Mouse (Mus musculus) MEL (cell line): ENCODE data around the gene Eomes.

Experiments used
- GABPA ChIP-seq: IDR thresholded peaks from 2 replicates; pipeline ENCODE4 v1.6.1; 2012; ENCODE audit warnings: low read depth, mild to moderate bottlenecking, inconsistent platforms, low read length, improper control_type of control experiment, moderate library complexity
- GATA1 ChIP-seq: IDR thresholded peaks from 2 replicates; pipeline ENCODE4 v1.6.1; 2011; ENCODE audit warnings: low read depth, low read length, improper control_type of control experiment
- HCFC1 ChIP-seq: IDR thresholded peaks from 2 replicates; pipeline ENCODE4 v1.6.1; 2012; ENCODE audit warnings: low read depth, mild to moderate bottlenecking, inconsistent platforms, low read length, improper control_type of control experiment, moderate library complexity
- JUND ChIP-seq: IDR thresholded peaks from 2 replicates; pipeline ENCODE4 v1.6.1; 2011; ENCODE audit warnings: low read depth, mild to moderate bottlenecking, improper control_type of control experiment, low read length
- POLR2A ChIP-seq, 2 experiments: IDR thresholded peaks; 2 replicates each; pipeline ENCODE4 v1.6.1; 2011 to 2012; ENCODE audit warnings: low read length in 2 of 2, mild to moderate bottlenecking in 2 of 2, control low read depth in 1 of 2, improper control_type of control experiment in 1 of 2, low read depth in 1 of 2, moderate library complexity in 1 of 2; ENCODE audit not compliant: control insufficient read depth in 1 of 2, insufficient read depth in 1 of 2, poor library complexity in 1 of 2
- RCOR1 ChIP-seq: IDR thresholded peaks from 2 replicates; pipeline ENCODE4 v1.6.1; 2012; ENCODE audit warnings: low read depth, mild to moderate bottlenecking, inconsistent platforms, low read length, improper control_type of control experiment
- USF2 ChIP-seq, 2 experiments: IDR thresholded peaks; 2 replicates each; pipeline ENCODE4 v1.6.1; 2011 to 2012; ENCODE audit warnings: improper control_type of control experiment in 2 of 2, low read length in 2 of 2, borderline replicate concordance in 1 of 2, inconsistent platforms in 1 of 2, low read depth in 1 of 2, mild to moderate bottlenecking in 1 of 2; ENCODE audit not compliant: insufficient read depth in 1 of 2
- ZNF384 ChIP-seq: IDR thresholded peaks from 2 replicates; pipeline ENCODE4 v1.6.1; 2012; ENCODE audit warnings: low read depth, mild to moderate bottlenecking, inconsistent platforms, low read length, improper control_type of control experiment

DNA sequence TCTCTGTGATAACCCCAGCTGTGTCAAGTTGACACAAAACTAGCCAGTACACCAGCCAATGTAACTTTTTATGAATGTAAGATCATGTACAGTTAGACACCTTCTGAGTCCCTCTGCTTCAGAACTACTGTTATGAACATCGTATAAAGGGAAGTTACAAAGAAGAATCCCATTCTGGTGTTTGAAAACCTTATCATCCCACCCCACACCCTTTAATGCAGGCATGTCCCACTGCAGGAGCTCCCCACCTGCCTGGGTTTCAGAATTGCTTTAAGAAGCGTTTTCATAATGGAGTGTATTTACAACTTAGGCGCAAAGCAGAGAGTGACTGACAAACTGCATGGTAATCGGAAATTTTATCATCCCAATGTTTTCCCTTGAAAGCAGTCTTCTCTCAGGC lies 13.2 kb downstream of the Eomes start:
- TF ChIP-seq ZNF384 (no peak), RCOR1 (no peak), HCFC1 (no peak), POLR2A (IDR thresholded peaks at IDR 0.05; ENCODE audit: control insufficient read depth in 1 of 2, insufficient read depth in 1 of 2, low read depth in 1 of 2, low read length in 2 of 2, poor library complexity in 1 of 2) (no peak), GABPA (no peak), JUND (no peak), USF2 (IDR thresholded peaks at IDR 0.05; ENCODE audit: borderline replicate concordance in 1 of 2, insufficient read depth in 1 of 2, low read depth in 1 of 2, low read length in 2 of 2) (no peak), GATA1 (0 out of 2 replicates have a peak, but pooled peaks have one; percentile 35)
